Mouse (Mus musculus): ENCODE data around the gene Psmd5. TPM values are rescaled to one million over a fixed set of nuclear protein-coding genes. Genes with fewer than 3 reads are reported as not detected.
A peak's percentile ranks its signal among the peaks of the same experiment; 100 is the strongest.

Gene Psmd5
- polyA plus RNA-seq, 1 experiment from 2014 or later = 55.5 TPM

- peak overlapping the region; percentile 79 for H3K4me2 ChIP-seq (replicated peaks; ENCODE audit: low read depth)
- WGBS = under 1% methylated on average over 67 of the region's 67 CpGs
- TF ChIP-seq CTCF (IDR thresholded peaks at IDR 0.05; ENCODE audit: low read depth) (peak; percentile 12; the same call in 1 of the 2 replicates), EP300 (optimal IDR thresholded peaks at IDR 0.05) (peak; percentile 100)
- H3K9me3 ChIP-seq (ENCODE audit: control insufficient read depth, low read length) = no peaks in the 10 kb centered on the region
- peak overlapping the region; percentile 77 for H3K4me3 ChIP-seq (ENCODE audit: low read depth, low read length)
- ATAC-seq (ENCODE audit: low FRiP score, low TSS enrichment) = peak; percentile 98
- no peaks in the 10 kb centered on the region for H3K27me3 ChIP-seq (ENCODE audit: control insufficient read depth, insufficient read depth, low read length)
- H3K4me1 ChIP-seq (replicated peaks; ENCODE audit: control insufficient read depth, insufficient read depth) = 0 out of 2 replicates have a peak, but pooled peaks cover 3% of the 10 kb centered on the region
- H3K36me3 ChIP-seq (ENCODE audit: control insufficient read depth, insufficient read depth, low read length) = peaks cover 5% of the 10 kb centered on the region; the same call in 1 of the 2 replicates
- peak overlapping the region; percentile 95 for H3K27ac ChIP-seq (replicated peaks)
- peak overlapping the region; percentile 79 for H3K9ac ChIP-seq (ENCODE audit: low read length)
- DNase-seq (ENCODE audit: low spot score) = peak; percentile 98
Observed at GRCm38 (mm10) chr2:34870520-34871474, 4.0 kb downstream of the Psmd5 start.

DNA sequence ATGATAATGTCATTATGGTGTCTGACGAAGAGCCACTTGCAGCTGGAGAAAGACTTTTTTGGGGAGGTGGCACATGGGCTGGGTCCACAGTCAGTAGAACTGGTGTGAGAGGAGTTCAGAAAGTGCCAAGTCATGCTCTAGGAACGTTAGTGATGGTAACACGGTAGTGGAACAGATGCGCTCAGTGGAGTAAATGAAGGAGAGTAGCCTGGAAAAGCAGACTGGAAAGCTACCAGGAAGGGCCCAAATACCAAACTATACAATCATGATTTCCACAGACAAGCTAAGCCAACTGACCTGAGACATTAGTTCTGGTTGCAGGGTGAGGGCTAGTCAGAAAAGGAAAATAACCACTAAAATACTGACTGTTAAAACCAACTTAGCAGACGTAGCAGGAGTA, 5.1 kb downstream of the Psmd5 start:
- no peak for TF ChIP-seq EP300 (optimal IDR thresholded peaks at IDR 0.05)
- TF ChIP-seq CTCF (IDR thresholded peaks at IDR 0.05; ENCODE audit: low read depth) = no peak
- Histone ChIP-seq H3K9me3 (ENCODE audit: control insufficient read depth, low read length) (no peaks in the 10 kb centered on the region), H3K4me3 (ENCODE audit: low read depth, low read length) (peak overlapping the region; percentile 77), H3K27me3 (ENCODE audit: control insufficient read depth, insufficient read depth, low read length) (no peaks in the 10 kb centered on the region), H3K9ac (ENCODE audit: low read length) (no peak overlapping the region), H3K4me1 (replicated peaks; ENCODE audit: control insufficient read depth, insufficient read depth) (0 out of 2 replicates have a peak, but pooled peaks cover 3% of the 10 kb centered on the region), H3K36me3 (ENCODE audit: control insufficient read depth, insufficient read depth, low read length) (peaks cover 10% of the 10 kb centered on the region; the same call in 1 of the 2 replicates), H3K27ac (replicated peaks) (no peak overlapping the region), H3K4me2 (replicated peaks; ENCODE audit: low read depth) (peak overlapping the region; percentile 79)
- 29% methylated on average over 5 of the region's 5 CpGs for WGBS
- ATAC-seq (ENCODE audit: low FRiP score, low TSS enrichment) (no peak), DNase-seq (ENCODE audit: low spot score) (no peak)

- no peak for ATAC-seq (ENCODE audit: low FRiP score, low TSS enrichment)
- Histone ChIP-seq H3K4me1 (replicated peaks; ENCODE audit: control insufficient read depth, insufficient read depth) (no peaks in the 10 kb centered on the region), H3K9ac (ENCODE audit: low read length) (no peak overlapping the region), H3K4me2 (replicated peaks; ENCODE audit: low read depth) (no peak overlapping the region), H3K36me3 (ENCODE audit: control insufficient read depth, insufficient read depth, low read length) (peaks cover 39% of the 10 kb centered on the region), H3K27ac (replicated peaks) (no peak overlapping the region), H3K9me3 (ENCODE audit: control insufficient read depth, low read length) (no peaks in the 10 kb centered on the region), H3K27me3 (ENCODE audit: control insufficient read depth, insufficient read depth, low read length) (no peaks in the 10 kb centered on the region), H3K4me3 (ENCODE audit: low read depth, low read length) (no peak overlapping the region)
- DNase-seq (ENCODE audit: low spot score) = no peak
- TF ChIP-seq CTCF (IDR thresholded peaks at IDR 0.05; ENCODE audit: low read depth) (no peak), EP300 (optimal IDR thresholded peaks at IDR 0.05) (no peak)
- 92% methylated on average over 8 of the region's 8 CpGs for WGBS
Observed at GRCm38 (mm10) chr2:34857728-34858127, 17.0 kb downstream of the Psmd5 start.

DNA sequence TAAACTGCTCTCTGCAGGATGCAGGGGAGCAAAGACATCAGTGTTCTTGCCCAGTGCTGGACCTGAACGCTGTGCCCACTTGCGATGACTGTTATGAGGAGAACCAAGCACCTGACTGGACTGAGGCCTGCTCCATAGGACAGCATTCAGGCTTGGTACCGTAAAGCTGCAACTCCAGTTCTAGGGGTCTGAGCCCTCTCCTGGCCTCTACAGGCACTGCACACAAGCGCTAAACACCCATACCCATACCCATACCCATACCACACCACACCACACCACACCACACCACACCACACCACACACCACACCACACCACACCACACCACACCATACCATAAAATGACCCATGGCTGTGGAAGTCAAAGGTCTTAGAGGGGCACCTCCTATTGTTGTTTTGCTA, 19.5 kb downstream of the Psmd5 start:
- no peaks in the 10 kb centered on the region for H3K27me3 ChIP-seq (ENCODE audit: control insufficient read depth, insufficient read depth, low read length)
- no peak overlapping the region for H3K4me2 ChIP-seq (replicated peaks; ENCODE audit: low read depth)
- no peak overlapping the region for H3K4me3 ChIP-seq (ENCODE audit: low read depth, low read length)
- TF ChIP-seq EP300 (optimal IDR thresholded peaks at IDR 0.05) (no peak), CTCF (IDR thresholded peaks at IDR 0.05; ENCODE audit: low read depth) (peak; percentile 56)
- WGBS = 94% methylated on average over 4 of the region's 4 CpGs
- H3K27ac ChIP-seq (replicated peaks) = no peak overlapping the region
- no peaks in the 10 kb centered on the region for H3K9me3 ChIP-seq (ENCODE audit: control insufficient read depth, low read length)
- no peaks in the 10 kb centered on the region for H3K4me1 ChIP-seq (replicated peaks; ENCODE audit: control insufficient read depth, insufficient read depth)
- no peak for DNase-seq (ENCODE audit: low spot score)
- peaks cover 45% of the 10 kb centered on the region for H3K36me3 ChIP-seq (ENCODE audit: control insufficient read depth, insufficient read depth, low read length)
- H3K9ac ChIP-seq (ENCODE audit: low read length) = no peak overlapping the region
- no peak for ATAC-seq (ENCODE audit: low FRiP score, low TSS enrichment)

DNA sequence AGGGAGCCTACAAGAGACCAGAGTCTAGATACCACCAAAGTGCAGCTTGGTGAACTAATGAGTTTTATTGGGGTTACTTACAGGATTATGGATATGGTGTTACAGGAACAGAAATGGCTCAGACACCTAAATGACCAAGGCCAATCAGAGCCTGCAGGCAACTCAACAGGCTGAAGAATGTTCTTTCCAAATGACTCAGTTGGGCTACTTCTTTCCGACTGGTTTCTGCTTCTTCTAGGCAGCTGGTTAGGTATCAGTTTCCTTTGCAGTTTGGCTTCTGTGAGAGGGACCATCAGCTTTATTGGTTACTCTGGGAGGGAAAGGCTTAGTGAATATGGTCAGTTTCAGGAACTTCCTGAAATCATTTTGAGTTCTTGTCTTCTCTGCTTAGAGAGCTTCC, 27.1 kb downstream of the Psmd5 start:
- Histone ChIP-seq H3K4me2 (replicated peaks; ENCODE audit: low read depth) (no peak overlapping the region), H3K4me3 (ENCODE audit: low read depth, low read length) (no peak overlapping the region), H3K36me3 (ENCODE audit: control insufficient read depth, insufficient read depth, low read length) (peaks cover 8% of the 10 kb centered on the region), H3K27me3 (ENCODE audit: control insufficient read depth, insufficient read depth, low read length) (no peaks in the 10 kb centered on the region), H3K9me3 (ENCODE audit: control insufficient read depth, low read length) (no peaks in the 10 kb centered on the region), H3K27ac (replicated peaks) (no peak overlapping the region), H3K9ac (ENCODE audit: low read length) (no peak overlapping the region), H3K4me1 (replicated peaks; ENCODE audit: control insufficient read depth, insufficient read depth) (no peaks in the 10 kb centered on the region)
- DNase-seq (ENCODE audit: low spot score) (no peak), ATAC-seq (ENCODE audit: low FRiP score, low TSS enrichment) (no peak)
- TF ChIP-seq CTCF (IDR thresholded peaks at IDR 0.05; ENCODE audit: low read depth) = no peak
- TF ChIP-seq EP300 (optimal IDR thresholded peaks at IDR 0.05) = no peak
- WGBS = 79% methylated on average over 1 of the region's 1 CpGs

Data from stomach, postnatal 0 days (tissue).